Mouse (Mus musculus) midbrain, embryonic 13.5 days (tissue): ENCODE measurements around the gene Ly6g6e. TPM values are rescaled to one million over a fixed set of nuclear protein-coding genes. Genes with fewer than 3 reads are reported as not detected.

ENCODE experiments used
- ATAC-seq: fragments of 200-750 bp; cut with Nextera tagmentation; 2 replicates; pipeline ENCODE4 v1.8.0; 2017; ENCODE audit warnings: mild to moderate bottlenecking, moderate TSS enrichment, moderate library complexity
- H3K27ac ChIP-seq: fragments of 300-500 bp; sonication (generic); 2 replicates; pipeline ENCODE4 v1.5.1; 2015; ENCODE audit warnings: inconsistent platforms, mild to moderate bottlenecking, moderate library complexity
- H3K27me3 ChIP-seq: fragments of 300-500 bp; sonication (generic); 2 replicates; pipeline ENCODE4 v1.6.1; 2015; ENCODE audit warnings: mild to moderate bottlenecking, inconsistent platforms
- H3K36me3 ChIP-seq: fragments of 300-500 bp; sonication (generic); 2 replicates; pipeline ENCODE4 v1.6.1; 2015; ENCODE audit warnings: mild to moderate bottlenecking, inconsistent platforms
- H3K4me1 ChIP-seq: fragments of 300-500 bp; sonication (generic); replicated peaks from 2 replicates; pipeline ENCODE4 v1.6.1; 2015; ENCODE audit warnings: inconsistent platforms
- H3K4me2 ChIP-seq: fragments of 300-500 bp; sonication (generic); replicated peaks from 2 replicates; pipeline ENCODE4 v1.6.1; 2015; ENCODE audit warnings: moderate library complexity, mild to moderate bottlenecking, inconsistent platforms
- H3K4me3 ChIP-seq: fragments of 300-500 bp; sonication (generic); replicated peaks from 2 replicates; pipeline ENCODE4 v1.5.1; 2015; ENCODE audit warnings: mild to moderate bottlenecking, inconsistent platforms
- H3K9ac ChIP-seq: fragments of 300-500 bp; sonication (generic); replicated peaks from 2 replicates; pipeline ENCODE4 v1.6.1; 2015; ENCODE audit warnings: mild to moderate bottlenecking, inconsistent platforms
- H3K9me3 ChIP-seq: fragments of 300-500 bp; sonication (generic); 2 replicates; pipeline ENCODE4 v1.6.1; 2016; ENCODE audit warnings: mild to moderate bottlenecking, inconsistent platforms
- WGBS: fragments of 180-500 bp; shearing (Covaris S2); methylation state at CpG from one replicate; pipeline ENCODE4 v1.1.7; 2015; 5-methylcytosine and 5-hydroxymethylcytosine counted together
- polyA plus RNA-seq: library from polyadenylated mRNA; unstranded; fragments of >200 nt; fragmentation: Nextera tagmentation; extraction: Ambion mirVana; gene quantifications from 2 replicates; pipeline ENCODE4 v1.2.1, GENCODE M21; 2015

Gene Ly6g6e
- polyA plus RNA-seq, 1 experiment from 2014 or later = 0.32 TPM

DNA sequence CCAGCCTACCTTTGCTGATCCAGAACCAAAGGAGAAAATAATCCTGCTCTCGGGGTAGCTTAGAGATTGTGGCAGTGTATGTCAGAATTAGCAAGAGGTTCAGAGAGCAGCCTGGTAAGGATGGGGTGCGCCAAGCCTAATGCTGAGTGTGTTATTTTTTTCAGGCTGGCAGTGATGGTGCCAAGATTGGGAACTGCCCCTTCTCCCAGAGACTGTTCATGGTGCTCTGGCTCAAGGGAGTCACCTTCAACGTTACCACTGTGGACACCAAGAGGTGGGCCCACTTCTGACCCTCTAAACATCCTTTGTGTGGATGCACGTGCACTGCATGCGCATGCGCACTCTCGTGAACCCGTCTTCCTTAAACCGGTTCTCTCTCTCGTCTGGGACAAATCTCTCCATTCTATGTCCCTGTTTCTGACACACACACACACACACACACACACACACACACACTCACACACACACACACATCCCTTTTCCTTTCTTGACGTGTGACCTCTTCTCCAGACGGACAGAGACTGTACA lies 24.4 kb upstream of the Ly6g6e start:
- no peak for ATAC-seq
- Histone ChIP-seq H3K9me3 (no peaks in the 10 kb centered on the region), H3K36me3 (peaks cover 25% of the 10 kb centered on the region), H3K4me3 (peak overlapping the region; percentile 46), H3K4me1 (peaks cover 52% of the 10 kb centered on the region), H3K4me2 (peak overlapping the region; percentile 69), H3K9ac (peak overlapping the region; percentile 76), H3K27me3 (no peaks in the 10 kb centered on the region), H3K27ac (peak overlapping the region; percentile 90)
- WGBS = 77% methylated on average over 12 of the region's 12 CpGs

DNA sequence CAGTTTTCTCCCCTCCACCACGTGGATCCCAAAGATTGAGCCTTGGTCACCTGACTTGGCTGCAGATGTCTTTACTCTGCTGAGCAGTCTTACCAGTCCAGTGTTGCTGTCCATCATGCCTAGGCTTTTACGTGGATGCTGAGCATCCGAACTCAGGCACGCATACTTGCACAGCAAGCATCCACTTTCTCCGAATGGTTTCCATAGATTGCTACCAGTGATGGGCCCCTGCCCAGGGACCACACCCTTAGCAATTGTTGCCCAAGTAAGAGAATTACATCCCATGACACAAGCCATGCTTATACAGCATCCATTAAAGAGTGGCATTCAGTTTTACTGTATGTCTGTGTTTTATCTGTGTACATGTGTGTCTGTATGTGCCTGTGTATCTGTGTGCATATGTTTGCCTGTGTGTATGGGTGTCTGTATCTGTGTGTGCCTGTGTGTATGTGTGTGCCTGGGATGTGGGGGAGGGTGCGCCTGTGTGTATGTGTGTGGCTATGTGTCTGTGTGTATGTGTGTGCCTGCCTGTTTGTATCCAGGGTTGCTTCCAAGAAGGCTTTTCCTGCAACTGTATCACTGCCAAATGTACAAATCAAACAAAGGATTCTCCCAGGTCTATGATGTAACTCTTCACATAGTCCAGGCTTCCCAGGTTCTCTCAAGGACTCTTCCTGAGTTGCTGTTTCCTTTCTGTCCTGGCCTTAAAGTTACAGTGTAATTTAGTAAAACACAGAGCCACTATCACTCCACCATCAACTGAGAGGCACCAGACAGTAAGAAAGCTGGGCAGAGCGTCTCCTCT lies 20.8 kb upstream of the Ly6g6e start:
- Histone ChIP-seq H3K9me3 (no peaks in the 10 kb centered on the region), H3K9ac (no peak overlapping the region; the same call in 1 of the 2 replicates), H3K4me2 (no peak overlapping the region), H3K4me1 (peaks cover 41% of the 10 kb centered on the region), H3K4me3 (no peak overlapping the region), H3K36me3 (peaks cover 30% of the 10 kb centered on the region), H3K27ac (no peak overlapping the region), H3K27me3 (no peaks in the 10 kb centered on the region)
- WGBS = 91% methylated on average over 7 of the region's 7 CpGs
- ATAC-seq = no peak

DNA sequence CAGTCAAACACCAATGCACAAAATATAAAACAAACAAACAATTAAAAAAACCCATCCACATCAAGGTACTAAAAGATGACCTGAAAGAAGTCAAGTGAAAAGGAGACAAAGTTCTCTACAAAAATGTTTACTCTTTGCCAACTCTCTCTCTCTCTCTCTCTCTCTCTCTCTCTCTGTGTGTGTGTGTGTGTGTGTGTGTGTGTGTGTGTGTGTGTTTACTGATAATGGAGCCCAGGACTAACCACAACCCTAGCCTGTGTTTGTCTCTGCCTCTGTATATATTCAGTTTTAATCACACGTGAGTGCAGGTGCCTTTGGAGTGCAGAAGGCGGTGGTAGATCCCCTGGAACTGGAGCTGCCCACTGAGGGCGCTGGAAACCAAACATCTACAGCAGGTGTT lies 19.6 kb upstream of the Ly6g6e start:
- WGBS = 85% methylated on average over 3 of the region's 3 CpGs
- H3K4me1 ChIP-seq = peaks cover 38% of the 10 kb centered on the region

DNA sequence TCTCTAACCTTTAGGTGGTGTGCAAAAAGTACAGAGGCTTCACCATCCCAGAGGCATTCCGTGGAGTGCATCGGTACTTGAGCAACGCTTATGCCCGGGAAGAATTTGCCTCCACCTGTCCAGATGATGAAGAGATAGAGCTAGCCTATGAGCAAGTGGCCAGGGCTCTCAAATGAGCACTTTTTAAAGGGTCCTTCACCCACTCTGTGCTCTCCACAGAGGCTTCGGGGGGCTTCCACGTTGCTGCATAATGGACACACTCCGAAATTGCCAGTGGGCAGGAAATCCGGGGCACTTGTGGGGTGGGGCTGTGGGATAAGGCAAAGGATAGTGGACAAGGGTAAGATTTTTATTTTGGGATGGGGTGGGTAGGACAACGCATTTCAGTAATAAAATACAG lies 18.4 kb upstream of the Ly6g6e start:
- Histone ChIP-seq H3K36me3 (peaks cover 48% of the 10 kb centered on the region), H3K4me2 (peak overlapping the region; percentile 86), H3K4me3 (peak overlapping the region; percentile 88), H3K9me3 (no peaks in the 10 kb centered on the region), H3K4me1 (peaks cover 29% of the 10 kb centered on the region), H3K9ac (peak overlapping the region; percentile 91; the same call in 1 of the 2 replicates), H3K27me3 (peaks cover 5% of the 10 kb centered on the region; the same call in 1 of the 2 replicates), H3K27ac (peak overlapping the region; percentile 88; the same call in 1 of the 2 replicates)
- ATAC-seq = peak; percentile 18; the same call in 1 of the 2 replicates
- 70% methylated on average over 9 of the region's 9 CpGs for WGBS

More for the DNA sequence above, 19.6 kb upstream of the Ly6g6e start:
- H3K9ac ChIP-seq = no peak overlapping the region
- H3K36me3 ChIP-seq = peaks cover 40% of the 10 kb centered on the region
- H3K9me3 ChIP-seq = no peaks in the 10 kb centered on the region
- H3K27me3 ChIP-seq = no peaks in the 10 kb centered on the region
- ATAC-seq = no peak
- no peak overlapping the region for H3K27ac ChIP-seq
- no peak overlapping the region for H3K4me2 ChIP-seq
- no peak overlapping the region for H3K4me3 ChIP-seq

DNA sequence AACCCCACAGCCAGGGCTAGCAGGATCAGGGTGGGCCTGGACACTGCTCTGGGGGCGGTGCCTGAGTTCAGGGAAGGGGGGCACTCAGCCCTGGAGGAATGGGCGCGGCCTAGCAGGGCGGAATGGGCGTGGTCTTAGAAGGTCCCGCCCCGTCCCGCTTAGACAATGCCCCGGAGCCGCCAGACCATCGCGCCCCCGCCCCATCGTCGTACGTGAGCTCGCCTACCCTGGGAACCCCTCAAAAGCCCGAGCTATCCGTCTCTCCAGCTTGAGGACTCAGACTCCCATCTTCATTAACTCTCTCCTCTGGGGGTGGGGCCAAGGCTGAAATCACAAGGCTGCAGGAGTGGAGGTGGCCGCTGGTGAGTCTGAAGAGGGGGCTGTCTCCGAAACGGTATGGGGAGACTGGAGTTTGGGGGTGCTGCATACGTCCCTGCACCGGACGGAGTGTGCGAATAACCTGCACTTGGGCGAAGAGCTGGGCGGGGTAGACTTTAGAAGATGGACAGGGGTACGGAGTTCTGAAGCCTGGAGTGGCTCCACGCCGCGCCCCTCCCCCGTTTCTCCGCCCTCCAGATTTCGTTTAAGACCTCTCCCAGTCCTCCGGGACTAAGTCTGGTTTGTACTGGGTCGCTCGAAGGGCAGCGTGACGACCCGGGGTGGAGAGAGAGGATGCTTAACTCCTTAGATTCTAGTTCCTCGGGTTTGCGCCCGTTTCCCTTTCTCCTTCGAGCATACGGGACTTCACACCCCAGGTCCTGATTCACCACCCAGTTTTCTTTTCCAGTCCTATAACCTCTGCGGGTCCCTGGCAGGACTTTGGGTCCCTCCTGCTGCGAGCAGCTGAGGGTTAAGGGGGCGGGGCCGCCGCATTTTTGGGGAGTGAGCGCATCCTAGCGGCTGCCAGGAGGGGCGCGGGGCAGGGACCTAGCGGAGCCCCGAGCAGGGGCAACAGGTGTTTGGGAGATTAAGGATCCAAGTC lies 17.5 kb upstream of the Ly6g6e start, which contains the start of gene Ddah2:
Gene Ddah2, plus strand, starts transcription at position 125 of the 982 bp plus-strand sequence.
- H3K4me1 ChIP-seq = peaks cover 30% of the 10 kb centered on the region
- peaks cover 46% of the 10 kb centered on the region for H3K36me3 ChIP-seq
- WGBS = under 1% methylated on average over 57 of the region's 57 CpGs
- ATAC-seq = peak; percentile 90
- peaks cover 14% of the 10 kb centered on the region for H3K27me3 ChIP-seq
- H3K9me3 ChIP-seq = no peaks in the 10 kb centered on the region
- peak within 1 kb of the TSS; percentile 91 for H3K9ac ChIP-seq
- peak within 1 kb of the TSS; percentile 86 for H3K4me2 ChIP-seq
- H3K4me3 ChIP-seq = peak within 1 kb of the TSS; percentile 88
- peak within 1 kb of the TSS; percentile 88 for H3K27ac ChIP-seq

DNA sequence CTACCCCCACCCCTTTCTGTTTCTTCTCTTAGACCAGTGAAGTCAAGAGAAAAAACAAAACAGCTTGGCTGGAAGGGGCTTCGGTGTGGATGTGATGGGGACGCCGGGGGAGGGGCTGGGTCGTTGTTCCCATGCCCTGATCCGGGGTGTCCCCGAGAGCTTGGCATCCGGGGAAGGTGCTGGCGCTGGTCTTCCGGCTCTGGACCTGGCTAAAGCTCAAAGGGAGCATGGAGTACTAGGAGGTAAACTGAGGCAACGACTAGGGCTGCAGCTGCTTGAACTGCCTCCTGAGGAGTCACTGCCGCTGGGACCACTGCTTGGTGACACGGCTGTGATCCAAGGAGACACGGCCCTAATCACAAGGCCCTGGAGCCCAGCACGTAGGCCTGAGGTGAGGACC lies 16.6 kb upstream of the Ly6g6e start:
- peak overlapping the region; percentile 86 for H3K4me2 ChIP-seq
- H3K27ac ChIP-seq = no peak overlapping the region
- peak overlapping the region; percentile 91 for H3K9ac ChIP-seq
- H3K36me3 ChIP-seq = peaks cover 41% of the 10 kb centered on the region
- 31% methylated on average over 14 of the region's 14 CpGs for WGBS
- H3K9me3 ChIP-seq = no peaks in the 10 kb centered on the region
- H3K4me1 ChIP-seq = peaks cover 39% of the 10 kb centered on the region
- H3K4me3 ChIP-seq = peak overlapping the region; percentile 88
- peak; percentile 10 for ATAC-seq
- peaks cover 19% of the 10 kb centered on the region for H3K27me3 ChIP-seq

DNA sequence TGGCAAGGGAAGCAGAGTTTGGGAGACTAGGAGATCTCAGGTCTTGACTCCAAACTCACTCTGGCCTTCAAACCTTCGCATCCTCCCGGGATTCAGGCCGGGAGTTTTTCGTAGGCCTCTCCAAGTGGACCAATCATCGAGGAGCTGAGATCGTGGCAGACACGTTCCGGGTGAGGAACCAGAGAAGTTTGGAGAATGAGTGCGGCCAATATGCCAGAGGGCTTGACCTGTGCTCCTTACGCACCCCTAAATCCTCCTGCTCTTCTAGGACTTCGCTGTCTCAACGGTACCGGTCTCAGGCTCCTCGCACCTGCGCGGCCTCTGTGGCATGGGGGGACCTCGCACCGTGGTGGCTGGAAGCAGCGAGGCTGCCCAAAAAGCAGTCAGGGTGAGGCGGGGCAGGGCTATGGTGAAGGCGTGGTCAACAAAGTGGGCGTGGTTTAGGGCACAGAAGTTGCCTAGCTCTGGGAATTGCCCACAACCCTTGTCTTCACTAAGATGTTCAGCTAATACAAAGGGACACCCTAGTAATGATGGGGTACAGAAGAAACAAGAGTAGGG lies 15.9 kb upstream of the Ly6g6e start:
- H3K9me3 ChIP-seq = no peaks in the 10 kb centered on the region
- peaks cover 26% of the 10 kb centered on the region for H3K27me3 ChIP-seq
- H3K9ac ChIP-seq = peak overlapping the region; percentile 91
- H3K36me3 ChIP-seq = peaks cover 36% of the 10 kb centered on the region
- H3K4me2 ChIP-seq = peak overlapping the region; percentile 86
- H3K4me1 ChIP-seq = peaks cover 46% of the 10 kb centered on the region
- 64% methylated on average over 22 of the region's 22 CpGs for WGBS
- H3K4me3 ChIP-seq = peak overlapping the region; percentile 88
- no peak overlapping the region for H3K27ac ChIP-seq
- no peak for ATAC-seq

DNA sequence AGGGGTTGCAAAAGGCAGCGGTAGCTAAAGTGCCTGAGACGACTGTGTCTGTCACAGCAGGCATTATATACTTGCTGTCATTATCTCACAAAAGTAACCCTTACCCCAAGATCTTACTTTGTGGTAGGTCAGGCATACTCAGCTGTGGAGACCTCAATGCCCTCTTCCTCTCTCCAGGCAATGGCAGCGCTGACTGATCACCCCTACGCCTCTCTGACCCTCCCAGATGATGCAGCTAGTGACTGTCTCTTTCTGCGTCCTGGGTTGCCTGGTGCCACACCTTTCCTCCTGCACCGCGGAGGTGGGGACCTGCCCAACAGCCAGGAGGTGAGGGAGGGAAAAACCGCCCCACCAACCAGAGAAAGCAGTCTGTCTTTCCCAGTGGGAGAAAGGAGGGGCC lies 15.4 kb upstream of the Ly6g6e start:
- H3K9me3 ChIP-seq = no peaks in the 10 kb centered on the region
- H3K36me3 ChIP-seq = peaks cover 32% of the 10 kb centered on the region
- H3K9ac ChIP-seq = no peak overlapping the region
- no peak overlapping the region for H3K27ac ChIP-seq
- H3K4me1 ChIP-seq = peaks cover 49% of the 10 kb centered on the region
- WGBS = 79% methylated on average over 8 of the region's 8 CpGs
- ATAC-seq = no peak
- no peak overlapping the region for H3K4me3 ChIP-seq
- peaks cover 31% of the 10 kb centered on the region for H3K27me3 ChIP-seq
- peak overlapping the region; percentile 86; the same call in 1 of the 2 replicates for H3K4me2 ChIP-seq

DNA sequence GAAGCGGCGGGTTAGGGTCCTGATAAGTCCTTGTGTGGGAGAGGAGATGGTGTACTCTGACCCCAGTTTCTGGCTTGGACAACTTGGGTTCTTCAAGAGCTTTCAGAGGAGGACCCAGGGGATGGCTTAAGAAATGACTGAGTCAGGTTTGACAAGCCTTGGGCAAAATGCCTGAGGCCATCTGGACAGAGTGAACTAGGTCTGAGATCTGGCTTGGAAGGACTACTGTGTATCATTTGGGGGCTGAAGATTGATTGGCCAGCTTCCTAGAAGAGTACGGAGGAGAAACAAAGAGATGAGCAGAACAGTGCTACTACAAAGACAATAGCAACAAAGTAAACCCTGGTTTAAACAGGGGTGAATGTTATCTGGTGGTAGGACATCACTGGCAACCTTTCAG lies 13.2 kb upstream of the Ly6g6e start:
- H3K27me3 ChIP-seq = peaks cover 39% of the 10 kb centered on the region
- H3K36me3 ChIP-seq = peaks cover 30% of the 10 kb centered on the region
- no peak overlapping the region for H3K27ac ChIP-seq
- ATAC-seq = no peak
- 90% methylated on average over 3 of the region's 3 CpGs for WGBS
- H3K9ac ChIP-seq = no peak overlapping the region
- H3K4me1 ChIP-seq = peaks cover 44% of the 10 kb centered on the region
- H3K9me3 ChIP-seq = no peaks in the 10 kb centered on the region
- H3K4me2 ChIP-seq = no peak overlapping the region
- H3K4me3 ChIP-seq = no peak overlapping the region

DNA sequence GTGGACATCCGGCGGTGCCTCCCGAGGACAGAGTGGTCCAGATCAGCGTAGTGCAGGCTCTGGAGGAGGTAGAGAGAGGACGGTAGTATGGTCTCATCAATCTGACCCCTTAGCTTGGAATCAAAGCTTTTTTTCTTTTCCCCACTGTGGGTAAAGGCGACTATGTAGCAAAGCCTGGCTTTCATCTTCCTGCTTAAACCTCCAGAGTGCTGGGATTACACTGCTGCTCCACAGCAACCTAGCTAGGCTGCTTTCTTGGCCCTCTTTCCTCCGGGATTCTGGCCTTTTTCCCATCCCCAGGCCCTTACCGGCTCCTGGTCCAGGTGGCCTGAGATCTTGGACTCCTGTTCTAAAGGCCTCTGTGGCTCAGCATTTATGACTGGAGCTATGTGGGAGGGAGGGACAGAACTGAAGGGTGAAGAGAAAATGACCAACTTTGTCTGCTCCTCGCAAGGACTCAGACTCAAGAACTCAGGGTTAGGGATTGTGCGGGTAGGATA lies 12.3 kb upstream of the Ly6g6e start:
- Histone ChIP-seq H3K9me3 (no peaks in the 10 kb centered on the region), H3K4me2 (peak overlapping the region; percentile 50), H3K4me3 (peak overlapping the region; percentile 27), H3K27ac (no peak overlapping the region), H3K4me1 (peaks cover 41% of the 10 kb centered on the region), H3K27me3 (peaks cover 45% of the 10 kb centered on the region), H3K9ac (no peak overlapping the region), H3K36me3 (peaks cover 30% of the 10 kb centered on the region)
- 34% methylated on average over 10 of the region's 10 CpGs for WGBS
- no peak for ATAC-seq
